Mouse (Mus musculus) bone marrow, adult 2 months (tissue): ENCODE results near the gene Drg2.

Experiments used
- CTCF ChIP-seq: fragments of 200-500 bp; IDR thresholded peaks from 2 replicates; pipeline ENCODE4 v1.5.1; 2011; ENCODE audit warnings: low read length, control low read depth; ENCODE audit not compliant: control insufficient read depth, insufficient read depth
- POLR2A ChIP-seq: fragments of 200-500 bp; IDR thresholded peaks from 2 replicates; pipeline ENCODE4 v1.6.1; 2011; ENCODE audit warnings: low read depth, mild to moderate bottlenecking, control low read depth, low read length, borderline replicate concordance; ENCODE audit not compliant: control insufficient read depth

DNA sequence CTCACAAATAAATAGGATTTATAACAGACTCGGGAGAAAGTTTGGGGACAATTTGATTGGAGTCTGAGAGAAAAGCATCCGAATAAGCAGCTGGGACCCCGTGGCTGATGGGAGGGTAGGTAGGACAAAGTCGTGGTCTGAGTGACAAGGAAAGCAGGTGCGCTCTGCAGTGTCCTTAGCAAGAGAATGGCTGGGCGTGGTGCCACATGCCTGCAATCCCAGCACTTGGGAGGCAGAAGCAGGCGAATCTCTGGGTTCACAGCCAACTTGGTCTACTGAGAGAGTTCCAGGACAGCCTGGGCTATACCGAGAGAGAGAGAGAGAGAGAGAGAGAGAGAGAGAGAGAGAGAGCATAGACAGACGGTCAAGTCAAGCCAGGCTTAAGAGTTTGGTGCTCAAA is 16.4 kb downstream of the Drg2 start:
- TF ChIP-seq CTCF, result no peak
- no peak for TF ChIP-seq POLR2A
